In the genomic region with DNA sequence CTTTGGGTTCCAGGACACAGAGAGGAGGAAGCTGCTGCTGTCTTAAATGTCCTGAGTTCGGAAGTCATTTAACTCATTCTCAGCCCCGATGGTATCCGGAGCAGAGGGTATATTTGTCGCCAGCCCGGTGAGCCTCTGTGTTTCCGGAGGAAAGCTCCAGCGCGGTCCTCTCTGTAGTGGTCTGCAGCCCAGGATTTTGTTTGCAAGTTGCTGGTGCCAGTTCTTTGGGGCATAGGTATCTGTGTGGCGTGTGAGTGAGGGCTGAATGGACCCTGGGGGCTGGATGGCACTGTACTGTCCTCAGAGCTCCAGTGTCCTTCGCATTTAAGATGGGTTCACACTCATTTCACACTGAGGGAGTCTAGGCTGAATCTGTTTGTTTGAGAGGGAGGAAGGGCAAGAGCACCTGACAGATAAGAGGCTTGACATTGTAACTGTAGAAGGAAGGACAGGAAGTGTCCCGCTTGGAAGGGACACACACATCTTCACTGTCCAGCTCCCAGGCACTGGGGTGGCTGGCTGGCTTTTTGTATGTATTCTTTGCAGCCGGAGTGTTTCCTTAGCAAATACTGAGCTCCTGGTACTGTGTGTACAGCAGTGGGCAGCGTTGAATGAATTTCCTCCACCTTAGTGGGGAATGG, we compare ENCODE assay signal across 8 mouse cellular contexts. TPM values are rescaled to one million over a fixed set of nuclear protein-coding genes. Genes with fewer than 3 reads are reported as not detected.
DNase-seq lines count a peak whose midpoint lies in the region; ATAC-seq and TF ChIP-seq lines count a peak whose summit lies in the region.

No protein-coding gene starts in this region.

- TF ChIP-seq CTCF in hindbrain, postnatal 0 days (IDR thresholded peaks at IDR 0.05; ENCODE audit: low read depth) = no peak

- no peaks in the 10 kb centered on the region for H3K36me3 ChIP-seq in forebrain, embryonic 11.5 days (ENCODE audit: control insufficient read depth, insufficient read depth, low read length)
- no peaks in the 10 kb centered on the region for H3K36me3 ChIP-seq in hindbrain, postnatal 0 days (ENCODE audit: insufficient read depth, low read length)
- H3K36me3 ChIP-seq in midbrain, embryonic 12.5 days = no peaks in the 10 kb centered on the region

- H3K4me3 ChIP-seq in forebrain, embryonic 11.5 days (ENCODE audit: low read depth, low read length) = peak overlapping the region; percentile 13
- H3K4me3 ChIP-seq in hindbrain, postnatal 0 days (ENCODE audit: low read length) = peak overlapping the region; percentile 27
- H3K4me3 ChIP-seq in midbrain, embryonic 12.5 days = peak overlapping the region; percentile 18; the same call in 1 of the 2 replicates

- no peaks in the 10 kb centered on the region for H3K9me3 ChIP-seq in forebrain, embryonic 11.5 days (ENCODE audit: control insufficient read depth, low read length)
- H3K9me3 ChIP-seq in hindbrain, postnatal 0 days (ENCODE audit: low read length) = no peaks in the 10 kb centered on the region
- H3K9me3 ChIP-seq in midbrain, embryonic 12.5 days = no peaks in the 10 kb centered on the region

- H3K4me2 ChIP-seq in forebrain, embryonic 11.5 days (ENCODE audit: low read depth, low read length, severe bottlenecking) = peak overlapping the region; percentile 36; the same call in 1 of the 2 replicates
- peak overlapping the region; percentile 46 for H3K4me2 ChIP-seq in hindbrain, postnatal 0 days (ENCODE audit: low read depth, low read length)
- peak overlapping the region; percentile 41 for H3K4me2 ChIP-seq in midbrain, embryonic 12.5 days (replicated peaks)

- intact Hi-C loops in left cerebral cortex, postnatal 25 days (cut with DNase I) = loop anchor here (5.0 kb wide), 1 partner anchor 41 kb away; no protein-coding TSS in a partner anchor

- no peaks in the 10 kb centered on the region; the same call in 1 of the 2 replicates for H3K27me3 ChIP-seq in forebrain, embryonic 11.5 days (ENCODE audit: control insufficient read depth, insufficient read depth, low read length)
- no peaks in the 10 kb centered on the region for H3K27me3 ChIP-seq in hindbrain, postnatal 0 days (ENCODE audit: insufficient read depth, low read length)
- H3K27me3 ChIP-seq in midbrain, embryonic 12.5 days = no peaks in the 10 kb centered on the region

- peak overlapping the region; percentile 66; the same call in 1 of the 2 replicates for H3K27ac ChIP-seq in forebrain, embryonic 11.5 days (ENCODE audit: low read depth, low read length)
- H3K27ac ChIP-seq in hindbrain, postnatal 0 days = peak overlapping the region; percentile 72
- H3K27ac ChIP-seq in midbrain, embryonic 12.5 days (replicated peaks) = 0 out of 2 replicates have a peak overlapping the region, but pooled peaks have one; percentile 61

- H3K4me1 ChIP-seq in forebrain, embryonic 11.5 days (replicated peaks; ENCODE audit: control insufficient read depth, insufficient read depth, low read length) = peaks cover 12% of the 10 kb centered on the region
- H3K4me1 ChIP-seq in hindbrain, postnatal 0 days (ENCODE audit: insufficient read depth, low read length) = peaks cover 10% of the 10 kb centered on the region; the same call in 1 of the 2 replicates
- H3K4me1 ChIP-seq in midbrain, embryonic 12.5 days = peaks cover 33% of the 10 kb centered on the region

- 56% methylated on average over 13 of the region's 13 CpGs for WGBS in forebrain, embryonic 11.5 days
- WGBS in hindbrain, postnatal 0 days = 40% methylated on average over 13 of the region's 13 CpGs
- WGBS in midbrain, embryonic 12.5 days = 60% methylated on average over 13 of the region's 13 CpGs

- H3K9ac ChIP-seq in forebrain, embryonic 11.5 days (ENCODE audit: low read length) = peak overlapping the region; percentile 41
- H3K9ac ChIP-seq in hindbrain, postnatal 0 days (replicated peaks; ENCODE audit: low read length) = peak overlapping the region; percentile 40
- no peak overlapping the region; the same call in 1 of the 2 replicates for H3K9ac ChIP-seq in midbrain, embryonic 12.5 days (replicated peaks)

- ATAC-seq in forebrain, embryonic 11.5 days (replicated peaks; ENCODE audit: low FRiP score) = no peak; the same call in 1 of the 2 replicates
- no peak for ATAC-seq in hindbrain, postnatal 0 days
- 0 out of 2 replicates have a peak, but pooled peaks have one; percentile 7 for ATAC-seq in midbrain, embryonic 12.5 days (ENCODE audit: low FRiP score, low read depth)

- peak; percentile 35 for DNase-seq in gastrocnemius, adult 18-20 months (ENCODE audit: low spot score)
- no peak for DNase-seq in gastrocnemius, postnatal 10 days
- no peak for DNase-seq in forebrain, embryonic 11.5 days (ENCODE audit: low spot score)
- DNase-seq in hindbrain, postnatal 0 days (ENCODE audit: low spot score) = no peak
- no peak for DNase-seq in urinary bladder, adult 18-20 months (ENCODE audit: low spot score in 2 of 2)
- no peak for DNase-seq in left cerebral cortex, postnatal 25 days (ENCODE audit: low spot score in 2 of 2)
- no peak for DNase-seq in c-Kit-positive CD71-positive TER-119-positive erythroid progenitor cells, embryonic 14.5 days (ENCODE audit: low spot score)

RNA-seq across cellular contexts. Expression of a gene that starts 41.4 kb away (rescaled TPM):
- total RNA-seq in gastrocnemius, adult 18-20 months (2021) = not detected
- total RNA-seq in gastrocnemius, postnatal 10 days (2021) = not detected
- polyA plus RNA-seq in forebrain, embryonic 11.5 days (2014; fragmentation: Nextera tagmentation; extraction: Ambion mirVana) = not detected in 2 replicates
- not detected in 2 replicates for total RNA-seq in hindbrain, postnatal 0 days (2014; rRNA removed)
- not detected in 2 replicates for polyA plus RNA-seq in hindbrain, postnatal 0 days (2015; fragmentation: Nextera tagmentation; extraction: Ambion mirVana)
- not detected in 2 replicates for polyA plus RNA-seq in midbrain, embryonic 12.5 days (2016; fragmentation: Nextera tagmentation; extraction: Ambion mirVana)
- not detected for total RNA-seq in left cerebral cortex, postnatal 25 days (2021)
